Mouse (Mus musculus): Measurements from ENCODE around the gene F11.

GRCm38 (mm10) chr8:45277453-45277852 lies 15.6 kb upstream of the F11 start:
- TF ChIP-seq CTCF (IDR thresholded peaks at IDR 0.05; ENCODE audit: low read depth, low read length) (no peak), POLR2A (IDR thresholded peaks at IDR 0.05; ENCODE audit: extremely low read depth, insufficient read depth, low read length) (no peak)
